Mouse (Mus musculus): Measurements from ENCODE around the gene P4htm.

DNA sequence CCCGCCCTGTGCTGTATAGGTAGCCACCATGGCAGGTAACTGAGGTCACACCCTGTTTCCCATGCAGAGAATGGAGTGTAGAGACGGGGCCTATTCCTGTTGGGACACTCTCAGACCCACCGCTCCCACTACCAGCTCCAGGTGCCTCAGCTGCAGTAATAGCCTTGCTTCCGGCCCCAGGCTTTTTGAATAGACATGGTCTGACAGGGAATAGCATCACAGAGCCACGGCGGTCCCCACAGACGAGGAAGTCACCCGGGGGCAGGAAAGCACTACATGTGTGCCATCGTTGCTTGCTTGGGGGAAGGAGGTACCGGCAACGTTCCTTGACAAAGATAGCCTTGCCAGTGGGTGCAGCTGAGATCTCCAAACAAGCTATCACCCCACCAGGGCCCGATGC lies 22.5 kb downstream of the P4htm start:
- TF ChIP-seq POLR2A (IDR thresholded peaks at IDR 0.05; ENCODE audit: insufficient read depth, low read depth, low read length): no peak
- no peak for TF ChIP-seq CTCF (IDR thresholded peaks at IDR 0.05; ENCODE audit: insufficient read depth, low read depth, low read length)

Measured in olfactory bulb, adult 2 months (tissue).